Mouse (Mus musculus): ENCODE measurements at regions not wholly inside any gene's neighbourhood (a gene's known extent, or its start where the extent isn't known, plus 50 kb on each side); places are given as distances from the start of the nearest gene placed in this dataset.

DNA sequence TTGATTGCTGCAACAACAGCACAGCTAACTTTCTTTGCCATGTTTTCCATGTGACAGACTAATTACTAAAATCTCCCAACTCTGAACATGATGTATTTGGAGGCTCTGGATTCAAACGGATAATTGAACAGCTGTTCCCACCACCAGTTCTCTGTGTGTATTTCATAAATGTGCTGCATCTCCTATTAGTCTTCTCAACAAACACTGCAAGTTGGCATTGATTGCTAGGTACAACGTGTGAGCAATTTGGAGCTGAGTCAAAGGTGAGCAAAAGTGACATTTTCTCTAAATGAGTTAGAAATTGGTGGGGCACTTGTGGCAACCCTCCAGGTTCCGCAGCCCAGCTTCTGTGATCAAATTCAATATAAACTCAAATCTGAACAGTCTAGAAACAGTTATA is 259.0 kb upstream of the Kcnip4 start:
- H3K4me2 ChIP-seq = no peak overlapping the region
- no peaks in the 10 kb centered on the region for H3K27me3 ChIP-seq
- H3K9me3 ChIP-seq (replicated peaks) = no peaks in the 10 kb centered on the region
- 55% methylated on average over 3 of the region's 3 CpGs for WGBS (ENCODE audit: insufficient replicate concordance)
- no peaks in the 10 kb centered on the region for H3K4me1 ChIP-seq (replicated peaks)
- H3K36me3 ChIP-seq (replicated peaks) = no peaks in the 10 kb centered on the region
- no peak for ATAC-seq (ENCODE audit: insufficient read depth)
- no peak overlapping the region for H3K9ac ChIP-seq
- H3K27ac ChIP-seq (replicated peaks) = no peak overlapping the region
- no peak overlapping the region for H3K4me3 ChIP-seq (replicated peaks)

DNA sequence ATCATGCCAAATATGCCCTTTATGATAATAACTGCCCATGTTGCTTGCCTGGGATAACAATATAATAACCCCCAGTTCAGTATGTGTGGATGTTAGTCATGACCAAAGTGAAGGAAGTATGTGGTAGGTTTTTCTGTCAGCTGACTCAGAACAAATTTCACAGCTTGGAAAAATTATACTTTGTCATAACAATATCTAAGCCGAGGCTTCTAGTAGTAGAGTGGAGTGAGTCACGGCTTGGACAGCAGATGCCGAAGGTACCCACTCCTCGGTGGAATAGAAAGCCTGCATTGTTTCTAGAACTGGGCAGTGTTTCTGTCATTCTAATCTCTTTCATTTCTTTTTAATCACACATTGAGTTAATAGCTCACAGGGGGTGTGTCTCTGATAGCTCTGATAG is 236.3 kb upstream of the Kcnip4 start:
- Histone ChIP-seq H3K4me2 (no peak overlapping the region), H3K9me3 (replicated peaks) (no peaks in the 10 kb centered on the region), H3K27me3 (no peaks in the 10 kb centered on the region), H3K4me3 (replicated peaks) (no peak overlapping the region), H3K27ac (replicated peaks) (no peak overlapping the region), H3K36me3 (replicated peaks) (no peaks in the 10 kb centered on the region), H3K4me1 (replicated peaks) (no peaks in the 10 kb centered on the region), H3K9ac (no peak overlapping the region)
- 64% methylated on average over 4 of the region's 4 CpGs for WGBS (ENCODE audit: insufficient replicate concordance)
- ATAC-seq (ENCODE audit: insufficient read depth) = no peak

DNA sequence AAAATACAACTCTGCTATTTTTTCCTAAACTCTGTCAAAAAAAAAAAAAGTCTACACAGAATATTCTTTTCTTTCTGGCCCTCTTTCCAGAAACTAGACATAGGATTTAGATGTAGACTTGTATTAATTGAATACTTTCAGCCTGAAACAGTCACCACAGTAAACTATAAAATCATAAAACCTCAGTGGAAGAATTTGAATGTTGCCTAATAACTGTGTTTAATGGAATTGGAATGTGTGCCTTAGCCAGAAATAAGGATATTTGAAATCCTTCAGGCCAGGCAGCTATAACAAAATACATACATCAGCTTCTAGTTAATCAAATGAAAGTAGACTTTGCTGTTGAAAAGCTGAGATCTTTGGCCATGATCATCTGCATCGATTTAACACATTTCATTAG is 230.8 kb upstream of the Kcnip4 start:
- Histone ChIP-seq H3K4me3 (replicated peaks) (no peak overlapping the region), H3K36me3 (replicated peaks) (no peaks in the 10 kb centered on the region), H3K27ac (replicated peaks) (no peak overlapping the region), H3K27me3 (no peaks in the 10 kb centered on the region), H3K9me3 (replicated peaks) (no peaks in the 10 kb centered on the region), H3K4me2 (no peak overlapping the region), H3K9ac (no peak overlapping the region), H3K4me1 (replicated peaks) (no peaks in the 10 kb centered on the region)
- no peak for ATAC-seq (ENCODE audit: insufficient read depth)
- 53% methylated on average over 1 of the region's 1 CpGs for WGBS (ENCODE audit: insufficient replicate concordance)

DNA sequence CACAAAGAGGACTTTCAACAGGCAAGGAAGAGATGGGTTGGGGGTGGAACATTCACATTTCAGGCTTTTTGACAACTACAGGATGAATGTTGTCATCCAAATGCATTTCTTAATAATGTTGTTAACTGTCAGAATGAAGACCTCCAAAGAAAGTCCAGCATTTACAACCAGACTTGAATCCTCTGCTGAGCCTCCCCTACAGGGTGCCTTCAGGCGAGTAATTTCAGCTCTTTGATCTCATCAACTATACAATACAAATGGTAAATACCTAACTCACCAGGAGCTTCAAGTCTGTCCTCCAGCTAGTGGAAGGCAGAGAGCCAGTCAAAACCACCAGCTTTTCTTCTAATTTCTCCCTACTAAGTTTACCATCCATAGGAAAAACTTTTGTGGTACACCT is 187.9 kb upstream of the Kcnip4 start:
- Histone ChIP-seq H3K4me3 (replicated peaks) (no peak overlapping the region), H3K36me3 (replicated peaks) (no peaks in the 10 kb centered on the region), H3K4me2 (no peak overlapping the region), H3K27ac (replicated peaks) (no peak overlapping the region), H3K9me3 (replicated peaks) (no peaks in the 10 kb centered on the region), H3K27me3 (no peaks in the 10 kb centered on the region), H3K4me1 (replicated peaks) (no peaks in the 10 kb centered on the region), H3K9ac (no peak overlapping the region)
- 44% methylated on average over 1 of the region's 1 CpGs for whole genome bisulfite sequencing (ENCODE audit: insufficient replicate concordance)
- ATAC-seq (ENCODE audit: insufficient read depth) = no peak

DNA sequence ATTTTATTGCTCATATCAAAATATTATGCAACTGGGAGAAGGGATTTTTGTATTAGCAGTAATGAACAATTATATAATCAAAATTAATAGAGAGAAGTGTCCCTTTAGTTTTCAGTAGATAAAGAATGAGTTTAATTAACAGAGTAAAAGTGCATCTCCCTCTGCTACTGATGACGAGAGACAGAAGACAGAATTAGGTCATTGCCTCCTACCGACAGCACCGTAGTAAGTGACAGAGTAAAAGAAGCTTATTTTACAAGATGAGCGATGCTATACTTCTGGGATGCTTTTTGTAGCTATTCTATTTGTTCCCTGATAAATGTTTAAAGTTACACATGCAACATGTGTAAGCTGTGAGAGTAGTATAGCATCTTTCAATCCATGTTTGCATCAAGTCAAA is 157.4 kb upstream of the Kcnip4 start:
- WGBS (ENCODE audit: insufficient replicate concordance) = 69% methylated on average over 4 of the region's 4 CpGs
- H3K36me3 ChIP-seq (replicated peaks) = no peaks in the 10 kb centered on the region
- no peak for ATAC-seq (ENCODE audit: insufficient read depth)
- no peak overlapping the region for H3K9ac ChIP-seq
- H3K4me2 ChIP-seq = no peak overlapping the region
- H3K4me1 ChIP-seq (replicated peaks) = no peaks in the 10 kb centered on the region
- H3K27ac ChIP-seq (replicated peaks) = no peak overlapping the region
- H3K27me3 ChIP-seq = no peaks in the 10 kb centered on the region
- H3K9me3 ChIP-seq (replicated peaks) = no peaks in the 10 kb centered on the region
- H3K4me3 ChIP-seq (replicated peaks) = no peak overlapping the region

DNA sequence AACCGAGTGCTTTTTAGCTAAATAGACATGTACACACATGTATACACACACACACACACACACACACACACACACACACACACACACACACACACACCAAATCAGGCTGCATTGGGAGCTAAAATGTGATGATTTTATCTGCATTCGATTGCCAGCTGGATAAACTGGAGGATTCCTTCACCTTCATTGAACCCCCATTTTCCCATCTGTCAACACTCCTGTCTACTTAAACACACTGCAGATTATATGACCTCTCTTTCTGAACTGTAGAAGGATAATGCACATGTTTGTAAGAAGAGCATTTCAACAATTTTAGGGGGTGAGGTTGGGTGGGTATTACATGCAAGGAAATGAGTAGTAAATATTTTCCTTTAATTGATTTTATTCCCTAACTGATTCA is 156.8 kb upstream of the Kcnip4 start:
- WGBS (ENCODE audit: insufficient replicate concordance) = 42% methylated on average over 2 of the region's 2 CpGs
- Histone ChIP-seq H3K36me3 (replicated peaks) (no peaks in the 10 kb centered on the region), H3K4me2 (no peak overlapping the region), H3K9ac (no peak overlapping the region), H3K27me3 (no peaks in the 10 kb centered on the region), H3K4me3 (replicated peaks) (no peak overlapping the region), H3K4me1 (replicated peaks) (no peaks in the 10 kb centered on the region), H3K9me3 (replicated peaks) (no peaks in the 10 kb centered on the region), H3K27ac (replicated peaks) (no peak overlapping the region)
- no peak for ATAC-seq (ENCODE audit: insufficient read depth)

DNA sequence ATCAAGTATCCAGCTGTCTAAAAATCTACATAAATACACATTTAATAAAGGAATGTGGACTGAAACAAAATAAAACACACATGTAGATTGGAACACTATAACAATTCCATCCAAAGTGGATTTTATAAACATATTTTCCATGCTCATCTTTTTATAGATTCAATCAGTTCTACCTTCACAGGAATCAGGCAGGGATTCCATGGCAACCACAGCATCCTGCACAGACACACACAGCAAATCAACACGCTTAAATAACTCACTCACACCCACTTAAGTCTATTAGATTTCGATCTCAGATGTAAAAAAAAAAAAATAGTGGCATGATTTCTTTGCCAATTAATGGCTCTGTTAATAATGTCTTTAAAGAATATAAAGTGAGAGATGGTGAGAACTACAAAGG is 151.2 kb upstream of the Kcnip4 start:
- no peaks in the 10 kb centered on the region for H3K27me3 ChIP-seq
- no peak overlapping the region for H3K4me3 ChIP-seq (replicated peaks)
- no peak overlapping the region for H3K27ac ChIP-seq (replicated peaks)
- no peak for ATAC-seq (ENCODE audit: insufficient read depth)
- no peaks in the 10 kb centered on the region for H3K9me3 ChIP-seq (replicated peaks)
- WGBS (ENCODE audit: insufficient replicate concordance) = 36% methylated on average over 2 of the region's 2 CpGs
- no peaks in the 10 kb centered on the region for H3K4me1 ChIP-seq (replicated peaks)
- no peak overlapping the region for H3K9ac ChIP-seq
- no peak overlapping the region for H3K4me2 ChIP-seq
- no peaks in the 10 kb centered on the region for H3K36me3 ChIP-seq (replicated peaks)

DNA sequence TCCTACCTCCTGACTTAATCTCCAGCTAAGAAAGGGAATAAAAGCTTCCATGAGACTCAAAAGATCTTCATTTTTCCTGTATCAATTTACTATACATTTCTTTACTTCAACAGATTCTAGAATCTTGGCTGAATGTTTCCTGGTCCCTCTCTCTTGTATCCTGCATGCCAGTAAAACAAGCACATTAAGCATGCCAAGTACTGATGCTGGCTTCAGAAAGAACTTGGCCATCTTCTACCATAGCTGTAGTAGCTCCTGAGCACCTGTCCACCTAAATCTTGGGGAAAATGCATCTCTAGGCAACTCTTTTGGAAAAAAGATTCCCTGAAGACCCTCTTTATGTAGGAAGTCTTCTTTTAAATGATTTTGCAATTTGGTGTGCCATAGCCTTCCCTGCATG is 140.5 kb upstream of the Kcnip4 start:
- Histone ChIP-seq H3K9ac (no peak overlapping the region), H3K27ac (replicated peaks) (no peak overlapping the region), H3K4me2 (no peak overlapping the region), H3K9me3 (replicated peaks) (no peaks in the 10 kb centered on the region), H3K4me1 (replicated peaks) (no peaks in the 10 kb centered on the region), H3K4me3 (replicated peaks) (no peak overlapping the region), H3K36me3 (replicated peaks) (no peaks in the 10 kb centered on the region), H3K27me3 (no peaks in the 10 kb centered on the region)
- ATAC-seq (ENCODE audit: insufficient read depth) = no peak

DNA sequence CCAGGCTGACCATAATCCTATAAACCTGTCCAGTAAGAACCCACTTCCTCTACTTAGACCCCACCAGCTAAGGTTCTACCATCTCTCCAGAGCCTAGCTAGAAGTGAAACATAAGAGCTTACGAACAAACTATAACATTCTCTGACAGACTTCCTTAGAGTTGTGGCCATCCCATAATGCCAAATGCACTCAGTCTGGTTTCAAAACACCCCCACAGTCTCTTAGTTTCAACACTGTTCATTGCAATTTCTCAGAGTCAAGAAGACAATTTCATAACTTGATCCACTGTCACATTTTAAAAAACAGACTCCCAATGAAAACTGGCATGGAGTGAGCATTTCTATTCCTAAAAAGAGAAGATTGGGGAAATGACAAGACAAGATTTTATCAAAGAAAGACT is 139.2 kb upstream of the Kcnip4 start:
- no peak overlapping the region for H3K4me2 ChIP-seq
- no peak for ATAC-seq (ENCODE audit: insufficient read depth)
- WGBS (ENCODE audit: insufficient replicate concordance) = 62% methylated on average over 1 of the region's 1 CpGs

DNA sequence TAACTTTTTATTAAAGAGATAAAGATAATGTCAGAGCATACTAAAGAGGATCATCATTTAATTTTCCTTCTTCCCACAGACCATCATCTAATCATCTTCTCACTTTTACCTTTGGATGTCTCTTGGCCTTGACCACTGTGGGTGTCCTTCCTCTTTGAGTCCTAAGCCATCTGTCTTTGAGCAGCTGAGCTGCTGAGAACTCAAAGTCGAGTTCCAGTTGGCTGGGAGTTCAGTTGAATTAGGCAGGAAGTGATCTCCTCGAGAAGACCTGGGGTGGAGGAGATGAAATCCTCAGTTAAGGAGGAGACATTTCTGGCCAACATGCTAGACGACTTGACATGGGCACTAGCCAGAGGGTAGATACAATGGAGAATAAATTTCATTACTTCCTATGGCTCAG is 137.4 kb upstream of the Kcnip4 start:
- ATAC-seq (ENCODE audit: insufficient read depth) = no peak
- H3K36me3 ChIP-seq (replicated peaks) = no peaks in the 10 kb centered on the region
- 35% methylated on average over 3 of the region's 3 CpGs for WGBS (ENCODE audit: insufficient replicate concordance)

More for the DNA sequence above, 139.2 kb upstream of the Kcnip4 start:
- no peaks in the 10 kb centered on the region for H3K9me3 ChIP-seq (replicated peaks)
- H3K9ac ChIP-seq = no peak overlapping the region
- H3K27ac ChIP-seq (replicated peaks) = no peak overlapping the region
- no peak overlapping the region for H3K4me3 ChIP-seq (replicated peaks)
- no peaks in the 10 kb centered on the region for H3K36me3 ChIP-seq (replicated peaks)
- H3K4me1 ChIP-seq (replicated peaks) = no peaks in the 10 kb centered on the region
- H3K27me3 ChIP-seq = no peaks in the 10 kb centered on the region

DNA sequence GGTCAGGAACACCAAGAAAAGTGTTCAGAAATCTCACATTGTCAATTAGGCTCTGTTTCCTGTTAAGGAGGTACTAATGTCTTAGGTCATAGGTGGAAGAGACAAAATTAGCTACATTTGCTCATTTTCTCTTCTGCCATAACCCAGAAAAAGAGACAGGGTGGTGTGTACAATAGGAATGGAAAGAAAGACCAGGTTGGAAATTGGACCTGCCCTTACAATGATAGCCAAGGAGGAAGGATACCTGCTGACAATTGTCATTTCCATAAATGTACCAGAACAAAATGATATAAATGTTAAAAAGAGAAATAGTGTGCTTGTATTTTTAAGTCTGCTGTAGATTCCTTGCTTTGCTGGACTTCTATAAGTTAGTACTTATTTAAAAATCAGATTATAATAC is 135.9 kb upstream of the Kcnip4 start:
- no peak overlapping the region for H3K9ac ChIP-seq
- H3K4me3 ChIP-seq (replicated peaks) = no peak overlapping the region
- no peaks in the 10 kb centered on the region for H3K36me3 ChIP-seq (replicated peaks)
- H3K9me3 ChIP-seq (replicated peaks) = no peaks in the 10 kb centered on the region
- no peak overlapping the region for H3K4me2 ChIP-seq
- H3K4me1 ChIP-seq (replicated peaks) = no peaks in the 10 kb centered on the region
- H3K27me3 ChIP-seq = no peaks in the 10 kb centered on the region
- ATAC-seq (ENCODE audit: insufficient read depth) = no peak
- H3K27ac ChIP-seq (replicated peaks) = no peak overlapping the region

More for the DNA sequence above, 137.4 kb upstream of the Kcnip4 start:
- no peak overlapping the region for H3K27ac ChIP-seq (replicated peaks)
- H3K4me2 ChIP-seq = no peak overlapping the region
- no peaks in the 10 kb centered on the region for H3K9me3 ChIP-seq (replicated peaks)
- no peak overlapping the region for H3K9ac ChIP-seq
- no peaks in the 10 kb centered on the region for H3K4me1 ChIP-seq (replicated peaks)
- no peak overlapping the region for H3K4me3 ChIP-seq (replicated peaks)
- H3K27me3 ChIP-seq = no peaks in the 10 kb centered on the region

DNA sequence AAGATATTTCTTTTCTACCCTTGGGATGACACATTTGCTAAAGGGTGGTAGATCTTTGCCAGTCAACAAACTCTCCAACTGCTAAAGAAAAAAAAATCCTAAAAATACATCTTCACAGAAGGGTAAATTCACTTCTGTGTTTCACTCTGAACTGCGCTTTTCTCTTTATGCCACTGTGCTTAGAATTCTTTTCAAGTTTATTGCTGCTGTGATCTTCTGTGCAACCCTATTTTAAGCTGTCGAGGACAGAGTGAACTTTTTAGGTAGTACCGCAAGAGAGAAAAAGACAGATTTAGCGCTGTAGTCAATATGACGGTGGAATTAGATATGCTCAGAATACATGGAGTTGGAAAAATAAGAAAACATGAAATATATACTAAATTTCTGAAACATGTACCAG is 126.2 kb upstream of the Kcnip4 start:
- H3K36me3 ChIP-seq (replicated peaks) = no peaks in the 10 kb centered on the region
- no peak overlapping the region for H3K4me3 ChIP-seq (replicated peaks)
- 75% methylated on average over 5 of the region's 5 CpGs for WGBS (ENCODE audit: insufficient replicate concordance)
- H3K9me3 ChIP-seq (replicated peaks) = no peaks in the 10 kb centered on the region
- H3K4me1 ChIP-seq (replicated peaks) = no peaks in the 10 kb centered on the region
- no peak for ATAC-seq (ENCODE audit: insufficient read depth)
- H3K4me2 ChIP-seq = no peak overlapping the region
- no peaks in the 10 kb centered on the region for H3K27me3 ChIP-seq
- no peak overlapping the region for H3K27ac ChIP-seq (replicated peaks)
- no peak overlapping the region for H3K9ac ChIP-seq

All from liver, embryonic 15.5 days (tissue).